In the genomic region with DNA sequence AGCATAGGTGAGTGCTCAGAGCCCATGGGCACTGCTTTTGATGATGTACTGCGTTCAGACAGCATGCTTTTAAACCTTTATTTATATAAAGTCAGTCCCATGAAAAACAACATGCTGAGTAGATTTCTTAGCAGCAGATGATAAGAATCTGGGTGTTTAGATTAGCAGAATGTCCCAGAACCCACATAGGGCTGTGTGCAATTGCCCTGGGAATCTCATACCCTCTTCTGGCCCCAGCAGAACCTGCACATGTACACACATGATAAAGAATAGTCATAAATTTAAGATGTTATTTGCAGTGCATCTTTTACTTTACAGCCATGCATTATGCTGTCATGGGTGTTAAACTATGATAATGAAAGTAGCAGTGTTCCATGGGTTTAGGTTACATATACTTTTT, we compare ENCODE assay signal across 25 mouse cellular contexts. TPM values are rescaled to one million over a fixed set of nuclear protein-coding genes. Genes with fewer than 3 reads are reported as not detected.
DNase-seq lines count a peak whose midpoint lies in the region; ATAC-seq and TF ChIP-seq lines count a peak whose summit lies in the region.
"Had no signal": no experiment of that assay in that cellular context is flagged by ENCODE, and none has a peak within 500 bp of the region (broad histone marks: within the 10 kb centered on the region; RNA-seq: fewer than 3 reads in every experiment).

No protein-coding gene starts in this region.

- no peaks in the 10 kb centered on the region for H3K27me3 ChIP-seq in liver, embryonic 11.5 days (replicated peaks; ENCODE audit: control insufficient read depth, insufficient read depth, low read length)
- no peaks in the 10 kb centered on the region for H3K27me3 ChIP-seq in liver, postnatal 0 days (ENCODE audit: insufficient read depth, low read length)
- 0 out of 2 replicates have a peak, but pooled peaks cover 3% of the 10 kb centered on the region for H3K27me3 ChIP-seq in G1E (ENCODE audit: insufficient read depth, low read length)
- H3K27me3 ChIP-seq: CH12.LX; embryonic facial prominence, embryonic 12.5 days; forebrain, embryonic 13.5 days; forebrain, embryonic 15.5 days; Patski had no signal

- H3K27ac ChIP-seq in liver, embryonic 11.5 days (ENCODE audit: low read depth, low read length) = no peak overlapping the region
- no peak overlapping the region for H3K27ac ChIP-seq in liver, postnatal 0 days (ENCODE audit: low read depth)
- H3K27ac ChIP-seq: embryonic facial prominence, embryonic 10.5 days; embryonic facial prominence, embryonic 12.5 days; forebrain, embryonic 13.5 days; forebrain, embryonic 15.5 days had no signal

- no peak for TF ChIP-seq CTCF in liver, postnatal 0 days (IDR thresholded peaks at IDR 0.05; ENCODE audit: low read depth)
- TF ChIP-seq CTCF in G1E (IDR thresholded peaks at IDR 0.05; ENCODE audit: low read depth, low read length) = no peak

- H3K4me2 ChIP-seq in liver, embryonic 11.5 days = no peak overlapping the region
- no peak overlapping the region for H3K4me2 ChIP-seq in liver, postnatal 0 days (ENCODE audit: low read depth, low read length)
- H3K4me2 ChIP-seq: embryonic facial prominence, embryonic 12.5 days; forebrain, embryonic 13.5 days; forebrain, embryonic 15.5 days had no signal

- peaks cover 8% of the 10 kb centered on the region; the same call in 1 of the 2 replicates for H3K36me3 ChIP-seq in liver, embryonic 11.5 days (ENCODE audit: control insufficient read depth, insufficient read depth, low read length)
- peaks cover 45% of the 10 kb centered on the region for H3K36me3 ChIP-seq in liver, postnatal 0 days (replicated peaks; ENCODE audit: insufficient read depth, low read length)
- peaks cover 48% of the 10 kb centered on the region for H3K36me3 ChIP-seq in G1E (replicated peaks)

- no peaks in the 10 kb centered on the region for H3K4me1 ChIP-seq in liver, embryonic 11.5 days (replicated peaks; ENCODE audit: control insufficient read depth, insufficient read depth, low read length)
- H3K4me1 ChIP-seq in liver, postnatal 0 days (ENCODE audit: insufficient read depth) = no peaks in the 10 kb centered on the region
- H3K4me1 ChIP-seq in G1E (ENCODE audit: insufficient read depth, low read depth, low read length) = peaks cover 26% of the 10 kb centered on the region
- H3K4me1 ChIP-seq: embryonic facial prominence, embryonic 12.5 days; forebrain, embryonic 13.5 days; forebrain, embryonic 15.5 days had no signal

- WGBS in liver, embryonic 11.5 days = 85% methylated on average over 1 of the region's 1 CpGs
- 94% methylated on average over 1 of the region's 1 CpGs for WGBS in liver, postnatal 0 days (ENCODE audit: insufficient replicate concordance)

- H3K9me3 ChIP-seq in liver, embryonic 11.5 days (ENCODE audit: control insufficient read depth, low read length) = no peaks in the 10 kb centered on the region
- no peaks in the 10 kb centered on the region for H3K9me3 ChIP-seq in liver, postnatal 0 days (ENCODE audit: low read length)
- no peaks in the 10 kb centered on the region for H3K9me3 ChIP-seq in G1E (replicated peaks)
- H3K9me3 ChIP-seq: embryonic facial prominence, embryonic 10.5 days; embryonic facial prominence, embryonic 12.5 days; forebrain, embryonic 13.5 days; forebrain, embryonic 15.5 days had no signal

- no peak for DNase-seq in liver, embryonic 11.5 days (ENCODE audit: low spot score)
- DNase-seq in liver, postnatal 0 days = no peak
- no peak for DNase-seq in G1E (ENCODE audit: low spot score)
- peak; percentile 17 for DNase-seq in c-Kit-positive CD71-positive TER-119-negative erythroid progenitor cells, embryonic 14.5 days (ENCODE audit: low read depth)
- DNase-seq: adrenal gland, adult 8-10 months; adrenal gland, postnatal 14 days; adrenal gland, postnatal 36 days; B cell, adult 2 months; cerebellum, adult 11-12 months; cerebellum, adult 2 months; cerebellum, adult 9-10 months; cerebellum, postnatal 10 days; cerebellum, postnatal 25 days; forebrain, postnatal 0 days had no signal

- 0 out of 2 replicates have a peak, but pooled peaks have one; percentile 41 for ATAC-seq in liver, embryonic 11.5 days (replicated peaks; ENCODE audit: low FRiP score)
- ATAC-seq in liver, postnatal 0 days = no peak
- ATAC-seq in G1E (ENCODE audit: extremely low read depth, insufficient number of reproducible peaks, low FRiP score, poor library complexity, severe bottlenecking) = peak; percentile 55
- ATAC-seq in megakaryocyte-erythroid progenitor cell, adult 5-6 weeks (replicated peaks; ENCODE audit: low FRiP score, low TSS enrichment, poor library complexity, severe bottlenecking) = peak; percentile 42; the same call in 1 of the 2 replicates
- no peak for ATAC-seq in inflammation-experienced regulatory T-cells, adult 6 months
- no peak for ATAC-seq in cerebellum, adult (ENCODE audit: insufficient number of reproducible peaks, low FRiP score, low TSS enrichment)
- ATAC-seq: activated CD4-positive, CD25-positive, alpha-beta regulatory T cell, adult 4 months; CD4-positive, CD25-positive, alpha-beta regulatory T cell, adult 4 months; forebrain, embryonic 13.5 days; forebrain, embryonic 15.5 days; forebrain, postnatal 0 days; Patski had no signal

- H3K9ac ChIP-seq in liver, embryonic 11.5 days (ENCODE audit: low read depth, low read length) = no peak overlapping the region
- H3K9ac ChIP-seq in liver, postnatal 0 days (replicated peaks) = no peak overlapping the region
- H3K9ac ChIP-seq: embryonic facial prominence, embryonic 12.5 days; forebrain, embryonic 13.5 days; forebrain, embryonic 15.5 days; forebrain, postnatal 0 days had no signal

- TF ChIP-seq EP300 in liver, postnatal 0 days (IDR thresholded peaks at IDR 0.05; ENCODE audit: low read depth) = no peak

- no peak overlapping the region for H3K4me3 ChIP-seq in liver, embryonic 11.5 days (ENCODE audit: low read depth, low read length)
- no peak overlapping the region for H3K4me3 ChIP-seq in liver, postnatal 0 days (ENCODE audit: low read depth, low read length)
- no peak overlapping the region for H3K4me3 ChIP-seq in G1E (ENCODE audit: low read depth, low read length)
- H3K4me3 ChIP-seq: embryonic facial prominence, embryonic 10.5 days; embryonic facial prominence, embryonic 12.5 days; forebrain, embryonic 13.5 days; forebrain, embryonic 15.5 days had no signal

RNA-seq across cellular contexts. Expression of a gene that starts 57.3 kb away (rescaled TPM):
- 83.2 and 90.2 TPM in 2 replicates for polyA plus RNA-seq in liver, embryonic 11.5 days (2014; fragmentation: Nextera tagmentation; extraction: Ambion mirVana)
- 110 and 117 TPM in 2 replicates for polyA plus RNA-seq in liver, postnatal 0 days (2015; fragmentation: Nextera tagmentation; extraction: Ambion mirVana)
- total RNA-seq in G1E (2014; fragmentation: Nextera tagmentation) (123 and 153 TPM in 2 replicates), G1E (2017) (135 and 165 TPM in 2 replicates)
- 10.0 and 13.5 TPM in 2 replicates for polyA plus RNA-seq in G1E (2012)
- 66.9 and 80.3 TPM in 2 replicates for total RNA-seq in megakaryocyte-erythroid progenitor cell, adult 5-6 weeks (2014; fragmentation: Nextera tagmentation)
- 175 and 200 TPM in 2 replicates for total RNA-seq in megakaryocyte-erythroid progenitor cell, adult 5-6 weeks (2017)
- 100 to 1,000 TPM; 209 to 248 (median 225) TPM for polyA plus RNA-seq in inflammation-experienced regulatory T-cells, adult 6 months (2017; shearing (Covaris generic))

Comparison
In these comparisons a context has a peak if more than half of its experiments do, and no peak if none do; other contexts are left out.
1. ATAC-seq: peak in liver, embryonic 11.5 days (single experiment), G1E (single experiment) and megakaryocyte-erythroid progenitor cell, adult 5-6 weeks (single experiment); none in liver, postnatal 0 days (single experiment), inflammation-experienced regulatory T-cells, adult 6 months (single experiment) and cerebellum, adult (single experiment).